Mouse (Mus musculus) frontal cortex, postnatal 25 days (tissue): ENCODE data around the gene Hist1h2ak.
"Not testable (repeated sequence)": the region's sequence is repeated elsewhere in the genome, so short reads cannot be mapped to it uniquely, and the experiment has no call there.

ENCODE experiments used
- DNase-seq, 2 experiments: peaks; one replicate each; pipeline ENCODE4 v3.0.0; 2022; ENCODE audit warnings: low spot score in 2 of 2

The Hist1h2ak gene

DNA sequence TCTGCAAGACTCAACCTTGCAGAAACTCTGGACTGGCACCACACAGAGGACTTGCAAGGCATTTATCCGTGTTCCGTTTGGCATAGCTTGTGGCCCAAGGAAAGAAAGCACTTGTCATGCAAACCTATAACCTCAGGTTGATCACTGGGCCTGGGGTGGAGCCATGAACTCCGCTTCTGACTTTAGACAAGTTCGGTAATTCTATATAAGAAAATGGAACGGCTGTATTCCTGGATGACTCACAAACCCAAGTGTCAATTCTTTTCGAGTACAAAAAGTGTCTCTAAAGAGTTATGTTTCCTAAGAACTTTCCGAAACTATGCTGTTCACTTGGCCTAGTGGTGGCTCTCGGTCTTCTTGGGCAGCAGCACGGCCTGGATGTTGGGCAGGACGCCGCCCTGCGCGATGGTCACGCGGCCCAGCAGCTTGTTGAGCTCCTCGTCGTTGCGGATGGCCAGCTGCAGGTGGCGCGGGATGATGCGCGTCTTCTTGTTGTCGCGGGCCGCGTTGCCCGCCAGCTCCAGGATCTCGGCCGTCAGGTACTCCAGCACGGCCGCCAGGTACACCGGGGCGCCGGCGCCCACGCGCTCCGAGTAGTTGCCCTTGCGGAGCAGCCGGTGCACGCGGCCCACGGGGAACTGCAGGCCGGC lies 32.4 kb downstream of the Hist1h2ak start:
- DNase-seq: not testable (repeated sequence)

DNA sequence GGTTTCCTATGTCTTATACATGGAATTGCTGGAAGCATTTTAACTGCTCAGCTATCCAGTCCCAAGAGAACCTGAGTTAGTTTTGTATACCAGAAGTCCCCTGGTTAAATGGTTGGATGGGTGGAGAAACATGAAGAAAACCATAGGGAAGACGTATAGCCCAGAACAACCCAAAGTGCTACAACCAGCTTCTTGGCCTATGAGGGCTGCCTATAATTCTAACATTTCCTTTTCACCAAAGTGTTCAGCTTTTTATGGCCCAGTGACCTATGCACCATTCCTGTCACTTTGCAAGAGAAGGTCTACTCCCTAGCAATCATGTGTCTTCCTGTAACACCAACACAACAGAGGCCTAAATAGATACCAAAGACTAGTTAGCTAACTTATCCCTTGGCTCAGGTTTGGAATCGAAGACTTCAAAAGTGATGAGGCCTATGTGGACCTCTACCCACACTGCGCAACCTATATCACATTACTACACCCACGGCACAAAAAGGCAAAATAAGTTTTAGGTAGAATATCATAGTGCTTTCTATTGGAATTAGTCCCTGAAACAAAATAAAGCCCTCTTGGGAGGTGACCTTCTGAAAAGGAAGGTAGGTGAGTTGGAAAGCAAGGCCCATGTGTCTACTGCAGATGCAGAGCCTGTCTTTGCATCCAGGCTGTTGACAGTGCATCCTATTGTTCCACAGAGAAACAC lies 35.1 kb downstream of the Hist1h2ak start:
- no peak for DNase-seq

DNA sequence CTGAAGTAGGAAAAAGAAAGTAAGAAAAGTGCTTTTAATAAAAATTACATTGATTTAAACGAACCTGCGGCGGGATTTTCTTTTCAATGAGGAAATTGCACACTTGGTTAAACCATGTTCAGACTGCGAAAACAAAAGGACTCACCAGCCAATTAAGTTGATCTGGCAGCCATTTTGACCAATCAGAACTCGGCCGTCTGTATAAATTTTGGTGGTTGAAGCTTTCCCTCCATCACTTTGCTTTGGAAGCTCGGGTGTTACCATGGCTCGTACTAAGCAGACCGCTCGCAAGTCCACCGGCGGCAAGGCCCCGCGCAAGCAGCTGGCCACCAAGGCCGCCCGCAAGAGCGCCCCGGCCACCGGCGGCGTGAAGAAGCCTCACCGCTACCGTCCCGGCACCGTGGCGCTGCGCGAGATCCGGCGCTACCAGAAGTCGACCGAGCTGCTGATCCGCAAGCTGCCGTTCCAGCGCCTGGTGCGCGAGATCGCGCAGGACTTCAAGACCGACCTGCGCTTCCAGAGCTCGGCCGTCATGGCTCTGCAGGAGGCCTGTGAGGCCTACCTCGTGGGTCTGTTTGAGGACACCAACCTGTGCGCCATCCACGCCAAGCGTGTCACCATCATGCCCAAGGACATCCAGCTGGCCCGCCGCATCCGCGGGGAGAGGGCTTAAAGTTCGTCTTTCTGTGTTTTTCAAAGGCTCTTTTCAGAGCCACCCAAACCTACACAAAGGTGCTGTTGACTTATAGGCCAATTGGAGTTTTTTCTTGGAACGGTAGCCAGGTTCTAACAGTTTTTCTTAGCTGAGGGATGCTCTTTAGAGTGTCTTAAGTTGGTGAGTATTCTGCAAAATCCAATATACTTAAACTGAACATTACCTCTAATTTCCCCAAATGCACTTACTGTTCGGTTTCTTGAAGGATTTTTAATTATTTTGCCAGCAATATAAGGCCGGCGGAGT lies 36.0 kb downstream of the Hist1h2ak start, which contains the start of gene Hist1h3h:
Hist1h3h (plus strand) TSS at position 263 of the 961 bp plus-strand sequence.
- peak; percentile 80 to 87 for DNase-seq

GRCm38 (mm10) chr13:21716540-21717391 lies 36.9 kb downstream of the Hist1h2ak start:
- DNase-seq: peak in 1 of 2 experiments; percentile 8

DNA sequence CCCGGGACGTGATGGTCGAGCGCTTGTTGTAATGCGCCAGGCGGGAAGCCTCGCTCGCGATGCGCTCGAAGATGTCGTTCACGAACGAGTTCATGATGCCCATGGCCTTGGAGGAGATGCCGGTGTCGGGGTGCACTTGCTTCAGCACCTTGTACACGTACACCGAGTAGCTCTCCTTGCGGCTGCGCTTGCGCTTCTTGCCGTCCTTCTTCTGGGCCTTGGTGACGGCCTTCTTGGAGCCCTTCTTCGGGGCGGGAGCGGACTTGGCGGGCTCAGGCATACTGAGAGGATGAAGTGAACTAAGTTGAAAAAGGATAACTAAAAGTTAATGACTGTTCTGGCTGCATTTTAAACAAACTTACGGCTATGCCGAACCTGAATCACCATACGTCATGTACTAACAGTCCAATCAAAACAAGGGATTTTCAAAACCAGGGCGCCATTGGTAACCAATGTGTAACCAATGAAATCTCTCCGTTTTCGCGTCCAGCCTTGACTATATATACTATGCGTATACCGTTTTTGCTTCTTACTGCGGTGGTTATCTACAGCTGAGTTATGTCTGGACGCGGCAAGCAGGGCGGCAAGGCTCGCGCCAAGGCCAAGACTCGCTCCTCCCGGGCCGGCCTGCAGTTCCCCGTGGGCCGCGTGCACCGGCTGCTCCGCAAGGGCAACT lies 37.6 kb downstream of the Hist1h2ak start, which contains the start of the genes Hist1h2bl and Hist1h2ai:
Hist1h2bl (minus strand) TSS at position 280 of the 676 bp plus-strand sequence.
Hist1h2ai (plus strand) TSS at position 559 of the 676 bp plus-strand sequence.
- peak; percentile 57 to 79 for DNase-seq

DNA sequence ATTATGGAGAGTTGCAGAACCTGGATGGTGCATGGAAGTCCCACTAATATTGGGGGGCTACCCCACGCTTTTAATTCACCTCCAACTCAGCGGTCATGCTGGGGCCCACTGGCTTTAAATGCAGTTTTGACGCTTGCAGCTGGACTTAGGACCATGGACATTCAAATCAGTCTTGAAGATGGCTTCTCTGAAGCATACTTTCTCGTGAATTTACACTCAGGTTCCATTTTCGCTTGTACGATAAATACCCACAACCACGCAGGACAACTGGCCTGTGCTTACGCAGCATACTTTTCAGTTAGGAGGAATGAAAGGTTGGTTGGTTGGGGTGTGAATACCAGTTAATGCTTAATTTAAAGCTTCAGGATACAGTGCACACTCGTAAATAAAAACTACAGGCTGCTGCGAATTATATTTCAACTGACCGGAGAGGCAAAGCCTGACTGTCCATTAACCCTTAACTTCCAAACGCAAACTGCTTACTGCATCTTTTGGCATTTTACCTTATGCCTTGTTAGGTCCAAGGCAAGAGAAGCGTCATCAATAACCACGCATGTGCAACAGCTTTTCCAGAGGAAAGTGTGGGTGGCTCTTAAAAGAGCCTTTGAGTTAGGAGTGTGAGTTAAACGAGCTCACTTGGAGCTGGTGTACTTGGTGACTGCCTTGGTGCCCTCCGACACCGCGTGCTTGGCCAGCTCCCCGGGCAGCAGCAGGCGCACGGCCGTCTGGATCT lies 38.3 kb downstream of the Hist1h2ak start:
- no peak for DNase-seq

DNA sequence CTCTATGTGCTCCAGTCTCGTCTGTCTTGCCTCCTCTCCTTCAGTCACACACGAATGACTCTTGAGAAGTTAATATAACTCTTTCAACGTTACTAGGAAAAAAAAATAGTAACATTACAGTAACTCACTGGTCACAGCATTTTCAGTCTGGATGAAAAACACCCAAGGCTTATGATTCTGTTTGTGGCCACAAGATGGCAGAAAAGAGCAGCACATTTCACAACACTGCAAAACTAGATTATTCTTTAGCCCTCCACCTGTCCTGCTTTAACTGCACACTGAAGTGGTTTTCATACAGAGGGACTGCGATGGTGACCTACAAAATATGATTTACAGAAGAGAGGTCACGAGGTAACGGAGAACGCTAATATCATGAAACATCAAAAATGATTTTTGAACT lies 38.9 kb downstream of the Hist1h2ak start:
- DNase-seq: peak; percentile 45

DNA sequence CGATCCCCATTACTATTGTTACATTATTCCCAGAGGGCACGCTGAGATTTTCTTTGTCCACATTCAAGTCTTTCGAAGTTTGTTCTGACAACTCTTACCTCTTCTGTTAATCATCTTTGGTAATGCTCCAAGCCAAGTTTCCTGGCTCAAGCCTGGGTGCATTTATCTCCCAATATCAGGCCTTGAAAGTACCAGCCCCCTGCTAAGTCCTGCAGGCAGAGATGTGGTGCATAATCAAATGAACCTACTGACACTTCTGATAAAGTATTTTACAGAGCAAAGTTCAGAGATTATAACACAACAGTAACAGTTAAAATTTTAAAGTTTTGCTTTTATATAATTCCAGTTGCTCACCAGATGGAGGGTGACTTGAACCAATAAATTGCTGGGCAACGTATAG lies 41.9 kb downstream of the Hist1h2ak start:
- DNase-seq: no peak

- peak; percentile 76 to 88 for DNase-seq
These were observed 42.7 kb downstream of the Hist1h2ak start for GRCm38 (mm10) chr13:21710821-21711525.

GRCm38 (mm10) chr13:21710031-21710711 lies 43.5 kb downstream of the Hist1h2ak start:
- peak; percentile 83 to 86 for DNase-seq

GRCm38 (mm10) chr13:21706669-21707068 lies 47.0 kb downstream of the Hist1h2ak start:
- DNase-seq: no peak
